Mouse (Mus musculus) E14TG2a.4 (cell line): Measurements from ENCODE around the gene Gm13287.
"Not testable (repeated sequence)": the region's sequence is repeated elsewhere in the genome, so short reads cannot be mapped to it uniquely, and the experiment has no call there.

Source experiments
- CTCF ChIP-seq: conservative IDR thresholded peaks from 2 replicates; pipeline ENCODE4 v1.5.1; 2014; ENCODE audit warnings: low read length
- NANOG ChIP-seq: IDR thresholded peaks from 2 replicates; pipeline ENCODE4 v1.6.1; 2014; ENCODE audit warnings: borderline replicate concordance, low read length, mixed read lengths
- POU5F1 ChIP-seq: IDR thresholded peaks from 2 replicates; pipeline ENCODE4 v1.6.1; 2014; ENCODE audit warnings: low read length, borderline replicate concordance

GRCm38 (mm10) chr4:88758751-88759150, 44.3 kb upstream of the Gm13287 start:
- not testable (repeated sequence) for TF ChIP-seq CTCF, POU5F1, NANOG
